Mouse (Mus musculus) G1E (cell line): ENCODE data around the gene Rbm33. TPM values are rescaled to one million over a fixed set of nuclear protein-coding genes. Genes with fewer than 3 reads are reported as not detected.

Source experiments
- ATAC-seq: 2 replicates; pipeline ENCODE4 v1.8.0; 2016; ENCODE audit warnings: mild to moderate bottlenecking; ENCODE audit not compliant: insufficient number of reproducible peaks, poor library complexity, low FRiP score, severe bottlenecking; ENCODE audit errors: extremely low read depth
- DNase-seq: peaks from one replicate; pipeline ENCODE4 v3.0.0; 2012; ENCODE audit warnings: low spot score
- H3K27me3 ChIP-seq: 2 replicates; pipeline ENCODE4 v1.6.1; 2012; ENCODE audit warnings: mild to moderate bottlenecking, low read length, inconsistent platforms; ENCODE audit not compliant: insufficient read depth
- H3K36me3 ChIP-seq: replicated peaks from 2 replicates; pipeline ENCODE3; 2012; ENCODE audit warnings: mild to moderate bottlenecking, inconsistent platforms
- H3K4me1 ChIP-seq: 2 replicates; pipeline ENCODE4 v1.6.1; 2012; ENCODE audit warnings: low read depth, low read length, inconsistent platforms, mixed read lengths; ENCODE audit not compliant: insufficient read depth
- H3K4me3 ChIP-seq: 2 replicates; pipeline ENCODE4 v1.5.1; 2012; ENCODE audit warnings: low read depth, mild to moderate bottlenecking, inconsistent platforms, low read length, moderate library complexity, mixed read lengths
- H3K9me3 ChIP-seq: replicated peaks from 2 replicates; pipeline ENCODE4 v1.6.1; 2012; ENCODE audit warnings: inconsistent platforms
- CTCF ChIP-seq: IDR thresholded peaks from 2 replicates; pipeline ENCODE4 v1.5.1; 2012; ENCODE audit warnings: low read depth, low read length, inconsistent platforms, mixed read lengths
- GATA1 ChIP-seq: IDR thresholded peaks from 2 replicates; pipeline ENCODE4 v1.6.1; 2012; ENCODE audit warnings: borderline replicate concordance, low read length, inconsistent platforms, mixed read lengths
- GATA2 ChIP-seq: IDR thresholded peaks from 2 replicates; pipeline ENCODE4 v1.6.1; 2012; ENCODE audit warnings: low read depth, low read length, inconsistent platforms, borderline replicate concordance
- POLR2AphosphoS5 ChIP-seq: IDR thresholded peaks from 2 replicates; pipeline ENCODE4 v1.6.1; 2012; ENCODE audit warnings: low read depth, low read length, inconsistent platforms; ENCODE audit not compliant: insufficient replicate concordance
- TAL1 ChIP-seq: conservative IDR thresholded peaks from 2 replicates; pipeline ENCODE4 v1.6.1; 2012; ENCODE audit warnings: low read depth, low read length, inconsistent platforms, mixed read lengths
- polyA plus RNA-seq: library from polyadenylated mRNA; stranded (reverse); fragments of >175 nt; gene quantifications from 2 replicates; pipeline ENCODE4 v1.2.3, GENCODE M21; 2012
- total RNA-seq, 2 experiments: library from RNA; stranded (forward) in 1 of 2; stranded (reverse) in 1 of 2; fragments of 200-1000 nt in 1 of 2; fragments of >200 nt in 1 of 2; fragmentation: Nextera tagmentation in 1 of 2; gene quantifications; 2 replicates each; pipeline ENCODE4 v1.2.3; 2014 to 2017

Rbm33 gene
- total and polyA plus RNA-seq, 3 experiments, result 32.3 to 88.0 (median 45.8) TPM

GRCm38 (mm10) chr5:28397344-28397743 is 80.4 kb downstream of the Rbm33 start:
- ATAC-seq (no peak), DNase-seq (no peak)
- no peaks in the 10 kb centered on the region for H3K9me3 ChIP-seq
- H3K36me3 ChIP-seq, result peaks cover 80% of the 10 kb centered on the region
- H3K27me3 ChIP-seq, result no peaks in the 10 kb centered on the region
- TF ChIP-seq CTCF, result no peak
- TF ChIP-seq GATA1, result no peak
- no peak for TF ChIP-seq POLR2AphosphoS5
- TF ChIP-seq TAL1, result no peak
- no peak for TF ChIP-seq GATA2
- peaks cover 5% of the 10 kb centered on the region; the same call in 1 of the 2 replicates for H3K4me1 ChIP-seq
- H3K4me3 ChIP-seq, result no peak overlapping the region

GRCm38 (mm10) chr5:28398736-28399135 is 81.8 kb downstream of the Rbm33 start:
- H3K4me1 ChIP-seq, result peaks cover 8% of the 10 kb centered on the region
- no peak for ATAC-seq

DNA sequence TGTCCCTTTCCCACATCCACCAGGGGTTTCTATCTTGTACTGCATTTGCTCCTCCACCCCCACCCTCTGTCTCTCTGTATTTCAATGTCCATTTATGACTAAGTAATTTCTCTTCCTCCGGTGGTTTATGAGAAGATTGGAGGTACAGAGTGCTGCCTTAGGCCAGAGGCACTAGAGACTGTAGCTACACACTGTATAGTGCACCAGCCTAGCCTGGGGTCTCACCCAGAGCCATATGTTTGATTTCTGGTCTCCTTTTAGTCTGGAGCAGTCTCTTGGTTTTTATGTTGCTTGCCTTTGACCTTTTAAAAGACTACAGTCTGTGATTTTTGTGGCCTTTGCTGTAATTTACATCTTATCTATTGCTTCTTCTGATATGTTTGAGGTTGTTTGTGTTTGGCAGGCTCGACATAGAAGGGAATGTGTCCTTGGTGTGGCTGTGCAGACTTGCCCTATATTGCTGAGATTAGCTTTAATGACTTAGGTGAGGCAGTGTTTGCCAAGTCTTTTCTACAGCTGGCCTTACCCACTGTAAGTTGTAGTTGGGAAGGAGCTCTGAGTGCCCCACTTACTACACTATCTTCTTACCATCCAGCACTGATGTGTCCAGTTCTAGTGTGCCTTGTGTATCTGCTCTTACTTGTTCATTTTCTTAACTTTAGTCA is 82.7 kb downstream of the Rbm33 start:
- DNase-seq, result no peak
- Histone ChIP-seq H3K27me3 (no peaks in the 10 kb centered on the region), H3K9me3 (no peaks in the 10 kb centered on the region), H3K4me1 (peaks cover 8% of the 10 kb centered on the region), H3K36me3 (peaks cover 83% of the 10 kb centered on the region), H3K4me3 (no peak overlapping the region)
- TF ChIP-seq CTCF (no peak), GATA2 (no peak), GATA1 (no peak), TAL1 (no peak), POLR2AphosphoS5 (no peak)
- ATAC-seq, result no peak

More at GRCm38 (mm10) chr5:28398736-28399135, 81.8 kb downstream of the Rbm33 start:
- H3K36me3 ChIP-seq, result peaks cover 85% of the 10 kb centered on the region
- TF ChIP-seq GATA2, result no peak
- TF ChIP-seq POLR2AphosphoS5, result no peak
- TF ChIP-seq CTCF, result no peak
- TF ChIP-seq TAL1, result no peak
- TF ChIP-seq GATA1, result no peak
- H3K4me3 ChIP-seq, result no peak overlapping the region
- no peaks in the 10 kb centered on the region for H3K9me3 ChIP-seq
- no peaks in the 10 kb centered on the region for H3K27me3 ChIP-seq
- no peak for DNase-seq

DNA sequence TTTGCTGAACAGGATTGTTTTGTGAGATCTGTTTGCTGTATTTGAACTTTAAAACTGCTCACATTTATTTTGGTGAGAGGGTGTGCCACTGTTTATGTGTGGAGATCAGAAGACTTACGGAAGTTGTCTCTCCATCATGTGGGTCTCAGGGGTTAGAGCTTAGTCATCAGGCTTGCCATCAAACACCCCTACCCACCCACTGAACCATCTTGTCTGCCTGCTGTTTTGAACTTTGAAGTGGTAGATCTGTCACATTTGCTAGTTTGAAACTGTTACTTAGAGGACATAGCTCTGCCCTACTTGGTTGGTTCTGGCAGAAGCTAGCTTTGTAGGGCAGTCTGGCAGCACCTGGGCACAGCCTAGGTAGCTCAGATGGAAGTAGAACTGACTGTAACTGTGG is 85.8 kb downstream of the Rbm33 start:
- TF ChIP-seq CTCF (no peak), POLR2AphosphoS5 (no peak), GATA2 (no peak), GATA1 (no peak), TAL1 (no peak)
- no peak for ATAC-seq
- DNase-seq, result no peak
- Histone ChIP-seq H3K36me3 (peaks cover 91% of the 10 kb centered on the region), H3K9me3 (no peaks in the 10 kb centered on the region), H3K27me3 (no peaks in the 10 kb centered on the region), H3K4me1 (peaks cover 8% of the 10 kb centered on the region), H3K4me3 (no peak overlapping the region)

GRCm38 (mm10) chr5:28406662-28407061 is 89.7 kb downstream of the Rbm33 start:
- H3K27me3 ChIP-seq, result no peaks in the 10 kb centered on the region
- no peak for TF ChIP-seq TAL1
- TF ChIP-seq GATA2, result no peak
- no peak for TF ChIP-seq CTCF
- no peak for TF ChIP-seq GATA1
- no peak for TF ChIP-seq POLR2AphosphoS5
- no peak for ATAC-seq
- DNase-seq, result no peak
- peaks cover 6% of the 10 kb centered on the region for H3K4me1 ChIP-seq
- peaks cover 92% of the 10 kb centered on the region for H3K36me3 ChIP-seq
- no peaks in the 10 kb centered on the region for H3K9me3 ChIP-seq
- H3K4me3 ChIP-seq, result no peak overlapping the region

- no peaks in the 10 kb centered on the region for H3K27me3 ChIP-seq
- DNase-seq (no peak), ATAC-seq (no peak)
- H3K4me1 ChIP-seq, result peaks cover 3% of the 10 kb centered on the region; the same call in 1 of the 2 replicates
- H3K9me3 ChIP-seq, result no peaks in the 10 kb centered on the region
- no peak overlapping the region for H3K4me3 ChIP-seq
- peaks cover 98% of the 10 kb centered on the region for H3K36me3 ChIP-seq
- TF ChIP-seq TAL1, result no peak
- TF ChIP-seq GATA2, result no peak
- TF ChIP-seq GATA1, result no peak
- TF ChIP-seq POLR2AphosphoS5, result no peak
- no peak for TF ChIP-seq CTCF
Observed at GRCm38 (mm10) chr5:28412006-28412685, 95.2 kb downstream of the Rbm33 start.

DNA sequence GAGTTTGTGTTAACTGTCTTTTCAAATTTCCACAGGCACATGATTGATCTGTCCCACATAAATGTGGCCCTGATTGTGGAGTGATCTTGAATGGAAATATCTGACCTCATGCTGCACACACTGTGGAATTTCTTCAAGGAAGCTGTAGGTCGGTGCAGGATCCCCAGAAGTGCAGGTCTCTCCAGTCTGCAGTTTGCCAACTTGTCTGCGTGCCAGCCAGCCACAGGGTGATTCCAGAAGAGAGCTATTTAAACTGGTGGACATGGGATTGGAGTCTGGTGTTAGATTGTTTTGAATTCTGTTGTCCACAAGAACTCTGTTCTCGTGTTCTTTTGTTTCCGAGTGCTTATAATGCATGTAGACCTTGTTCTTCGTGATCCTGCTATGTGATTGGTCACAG is 96.6 kb downstream of the Rbm33 start:
- no peak for TF ChIP-seq POLR2AphosphoS5
- no peak for TF ChIP-seq CTCF
- H3K36me3 ChIP-seq, result peaks cover 98% of the 10 kb centered on the region
- H3K9me3 ChIP-seq, result no peaks in the 10 kb centered on the region
- no peak overlapping the region for H3K4me3 ChIP-seq
- no peaks in the 10 kb centered on the region for H3K27me3 ChIP-seq
- DNase-seq (no peak), ATAC-seq (no peak)
- peaks cover 3% of the 10 kb centered on the region; the same call in 1 of the 2 replicates for H3K4me1 ChIP-seq
